Mouse (Mus musculus): ENCODE results near the gene Pde4d.
A peak's percentile ranks its signal among the peaks of the same experiment; 100 is the strongest.

Gene Pde4d

DNA sequence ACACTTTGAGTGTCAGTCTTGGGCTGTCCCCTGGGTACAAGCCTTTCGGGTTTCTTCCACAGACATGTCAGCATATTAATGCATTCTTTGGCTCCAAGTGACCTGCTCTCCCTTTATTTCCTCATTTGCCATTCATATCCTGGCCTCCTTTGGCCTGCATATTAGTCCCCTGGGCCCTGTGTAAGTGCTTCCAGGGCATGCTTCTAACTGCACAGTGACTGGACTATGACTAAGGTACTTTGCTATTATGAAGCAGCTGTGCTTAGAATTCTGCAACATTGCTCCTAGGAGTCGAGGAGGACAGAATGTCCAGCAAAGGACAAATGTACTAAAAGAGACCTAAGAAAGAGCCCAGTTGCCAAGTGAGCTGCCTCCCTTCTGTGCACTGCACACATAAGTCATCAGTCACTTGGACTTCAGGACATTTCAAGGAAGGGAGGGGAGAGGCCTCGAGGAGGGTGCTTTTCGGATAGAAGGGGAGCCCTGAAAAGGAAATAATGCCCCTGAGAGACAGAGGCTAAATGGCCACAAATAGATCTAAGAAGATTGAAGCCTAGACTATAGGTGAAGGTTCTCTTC, 616.9 kb downstream of the Pde4d start:
- no peak for DNase-seq

DNA sequence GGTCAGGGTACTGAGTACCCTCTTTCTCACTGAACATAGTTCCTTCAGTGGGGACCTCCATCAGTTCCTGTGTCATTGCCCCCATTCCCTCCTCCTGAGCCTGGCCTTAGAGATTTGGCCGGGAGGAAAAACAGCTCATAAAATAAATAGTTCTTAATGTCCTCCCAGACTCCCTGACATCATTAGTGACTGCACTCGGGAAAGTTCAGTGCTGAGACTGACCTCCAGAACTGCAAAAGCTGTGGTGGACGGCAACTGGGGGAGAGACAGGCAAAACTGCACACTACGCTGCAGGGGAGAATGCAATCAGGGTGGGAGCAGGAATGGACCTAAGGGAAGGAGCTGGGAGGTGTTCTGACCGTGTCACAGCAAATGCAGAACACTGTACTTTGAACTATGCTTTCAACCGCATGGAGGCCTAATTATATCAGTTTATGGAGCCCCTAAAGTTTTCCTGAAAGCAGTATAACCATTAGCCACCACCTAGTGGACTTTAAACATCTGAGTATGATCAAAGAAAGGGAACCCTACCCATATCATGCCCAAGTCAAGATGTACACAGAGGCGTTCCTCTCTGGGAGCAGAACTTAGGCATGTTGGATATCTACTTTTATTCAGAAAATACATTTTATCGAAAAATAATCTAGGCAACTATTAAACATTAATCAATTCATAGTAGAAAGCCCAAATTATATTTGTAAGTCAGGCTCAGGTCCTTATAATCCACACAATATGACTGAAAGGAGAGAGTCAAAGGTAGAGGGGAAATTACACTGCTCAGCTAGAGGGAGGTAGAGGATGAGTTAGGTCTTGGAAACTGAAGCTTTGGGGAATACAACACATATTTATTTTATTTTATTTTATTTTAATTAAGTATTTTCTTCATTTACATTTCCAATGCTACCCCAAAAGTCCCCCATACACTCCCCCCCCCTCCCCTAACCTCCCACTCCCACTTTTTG, 618.8 kb downstream of the Pde4d start:
- no peak for DNase-seq

DNA sequence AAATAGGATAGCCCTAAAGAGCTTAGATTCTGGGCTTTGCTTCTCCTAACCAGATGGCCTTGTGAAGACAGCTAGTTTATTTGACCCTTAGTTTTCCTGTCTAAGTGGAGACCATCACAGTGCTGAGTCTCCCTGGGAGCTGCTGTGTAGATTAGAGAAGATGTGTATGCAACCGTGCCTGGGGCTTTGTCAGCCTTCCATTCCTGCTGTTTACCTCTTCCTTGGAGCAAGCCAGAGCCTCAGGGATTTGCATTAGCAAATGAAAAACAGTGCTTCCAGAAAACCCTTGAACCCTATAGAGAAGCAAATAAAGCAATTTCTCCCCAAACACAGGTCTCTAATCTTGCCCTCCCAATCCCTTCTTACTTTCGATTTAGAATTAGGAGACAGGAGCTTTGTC, 623.6 kb downstream of the Pde4d start:
- no peak for DNase-seq

DNA sequence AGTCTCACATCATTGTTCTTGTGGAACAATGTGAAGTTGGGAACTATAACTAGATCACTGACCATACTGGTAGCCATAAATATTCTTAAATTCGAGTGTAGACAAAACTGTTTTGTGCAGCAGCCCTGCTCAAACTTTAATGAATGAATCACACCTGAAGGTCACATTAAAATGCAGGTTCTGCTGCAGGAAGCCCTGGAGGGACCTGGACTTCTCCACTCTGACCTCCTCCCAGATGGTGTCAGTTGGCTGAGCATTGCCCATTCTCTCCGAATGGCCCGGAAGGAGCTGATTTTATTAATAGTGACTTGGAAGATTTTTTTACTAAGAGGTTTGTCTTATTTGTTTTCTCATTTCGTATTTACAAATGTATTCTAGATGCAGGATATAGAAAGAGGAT, 624.3 kb downstream of the Pde4d start:
- DNase-seq, result no peak

DNA sequence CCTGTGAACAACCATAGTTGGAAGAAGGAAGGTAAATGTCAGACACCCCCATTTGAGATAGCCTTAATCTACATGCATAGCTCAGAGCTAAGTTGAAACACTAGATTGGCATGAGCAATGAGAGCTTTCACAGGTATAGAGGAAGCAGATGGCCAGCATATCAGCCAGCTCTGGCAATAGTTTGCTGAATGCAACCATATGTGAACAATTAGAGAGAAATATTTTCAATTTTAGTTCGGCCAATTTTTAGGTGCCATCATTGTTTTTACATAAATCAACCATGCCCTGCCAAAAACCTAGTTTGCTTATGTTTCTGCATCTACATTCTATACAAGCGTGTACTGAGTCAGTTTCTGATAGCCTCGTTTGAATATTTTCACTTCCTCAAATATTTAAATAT, 642.9 kb downstream of the Pde4d start:
- no peak for DNase-seq

DNA sequence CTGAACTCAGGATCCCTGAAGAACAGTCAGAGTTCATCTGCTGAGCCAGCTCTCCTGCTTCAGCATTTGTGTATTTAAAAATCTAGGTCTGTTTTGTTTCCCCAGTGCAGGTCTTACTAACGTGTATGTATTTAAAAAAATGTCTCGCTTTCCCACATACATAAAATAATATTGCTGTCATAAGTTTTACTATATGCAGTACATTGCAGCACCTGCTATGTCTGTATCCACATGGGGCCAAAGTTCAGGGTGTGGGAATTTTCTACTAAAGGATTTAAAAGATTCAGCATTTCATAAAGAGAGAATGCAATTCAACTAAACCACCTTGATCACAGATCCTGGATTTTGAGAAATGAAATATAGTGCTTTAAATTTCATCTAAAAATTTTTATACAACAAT, 646.9 kb downstream of the Pde4d start:
- DNase-seq, result no peak

DNA sequence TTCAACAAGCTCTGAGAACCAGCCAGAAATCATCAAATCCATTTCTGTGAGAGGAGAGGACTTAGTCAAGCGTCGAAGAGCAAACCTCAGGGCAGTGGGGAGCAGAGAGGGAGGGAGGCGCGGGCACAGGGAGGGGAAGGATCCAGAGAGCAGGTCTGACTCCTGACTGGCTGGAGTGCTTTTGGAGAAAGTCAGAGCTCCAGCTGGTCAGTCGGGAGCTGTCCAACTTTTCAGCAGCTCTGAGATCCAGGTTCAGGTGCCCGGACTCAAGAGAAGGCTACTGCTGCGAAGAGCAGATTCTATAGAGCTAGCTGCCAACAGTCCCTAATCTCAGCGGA, 666.2 kb downstream of the Pde4d start:
- DNase-seq, result peak; percentile 14

DNA sequence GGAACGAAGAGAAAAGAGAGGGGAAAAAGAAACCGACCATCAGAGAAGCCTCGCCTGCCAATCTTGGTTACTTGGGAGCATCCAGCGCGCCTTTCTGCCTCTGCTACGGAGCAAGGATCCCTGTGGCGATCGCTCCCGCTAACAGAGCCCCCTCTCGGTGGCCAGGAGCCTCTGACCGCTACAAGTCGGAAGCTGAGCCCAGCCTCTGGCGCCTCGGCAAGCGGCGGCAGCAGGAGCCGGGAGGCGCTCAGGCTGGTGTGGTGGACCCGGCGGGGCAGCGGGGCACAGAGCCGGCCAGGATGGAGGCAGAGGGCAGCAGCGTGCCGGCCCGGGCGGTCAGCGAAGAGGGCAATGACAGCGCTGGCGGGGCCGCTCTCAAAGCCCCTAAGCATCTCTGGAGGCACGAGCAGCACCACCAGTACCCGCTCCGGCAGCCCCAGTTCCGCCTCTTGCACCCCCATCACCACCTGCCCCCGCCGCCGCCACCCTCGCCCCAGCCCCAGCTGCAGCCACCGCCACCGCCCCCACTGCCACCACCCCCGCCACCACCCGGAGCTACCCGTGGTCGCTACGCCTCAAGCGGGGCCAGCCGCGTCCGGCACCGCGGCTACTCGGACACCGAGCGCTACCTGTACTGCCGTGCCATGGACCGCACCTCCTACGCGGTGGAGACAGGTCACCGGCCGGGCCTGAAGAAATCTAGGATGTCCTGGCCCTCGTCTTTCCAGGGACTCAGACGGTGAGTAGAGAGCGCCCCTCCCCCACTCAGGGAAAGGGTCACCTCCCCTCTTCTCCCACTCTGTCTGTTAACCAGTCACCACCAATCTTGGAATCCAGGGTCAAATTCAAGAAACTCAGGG, 666.8 kb downstream of the Pde4d start:
- DNase-seq, result peak; percentile 38

DNA sequence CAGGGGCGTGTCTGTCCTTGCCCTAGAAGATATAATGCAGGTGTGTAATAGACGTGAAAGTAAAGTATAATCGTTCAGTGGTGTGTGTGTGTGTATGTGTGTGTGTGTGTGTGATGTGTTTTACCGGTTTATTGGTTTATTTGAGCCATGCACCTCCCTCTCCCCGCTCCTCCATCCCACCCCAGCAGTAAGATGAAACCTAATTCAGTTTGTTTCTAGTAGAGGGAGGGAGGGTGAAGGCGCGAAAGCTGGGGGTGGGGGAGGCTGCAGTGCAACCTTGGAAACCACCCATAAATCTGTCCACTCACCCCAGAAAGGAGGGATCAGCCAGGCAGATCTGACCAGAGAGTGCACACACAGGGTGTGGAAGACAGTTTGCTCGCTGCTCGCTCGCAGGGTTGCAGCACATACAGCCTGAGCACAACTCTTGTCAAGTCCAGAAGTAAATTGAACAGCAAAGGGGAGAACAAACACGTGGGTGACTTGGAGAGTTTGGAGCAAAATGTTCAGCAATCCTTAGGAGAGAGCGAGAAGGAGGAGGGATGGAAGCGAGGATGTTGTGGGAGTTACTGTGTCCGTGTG, 667.6 kb downstream of the Pde4d start:
- peak; percentile 23 for DNase-seq

DNA sequence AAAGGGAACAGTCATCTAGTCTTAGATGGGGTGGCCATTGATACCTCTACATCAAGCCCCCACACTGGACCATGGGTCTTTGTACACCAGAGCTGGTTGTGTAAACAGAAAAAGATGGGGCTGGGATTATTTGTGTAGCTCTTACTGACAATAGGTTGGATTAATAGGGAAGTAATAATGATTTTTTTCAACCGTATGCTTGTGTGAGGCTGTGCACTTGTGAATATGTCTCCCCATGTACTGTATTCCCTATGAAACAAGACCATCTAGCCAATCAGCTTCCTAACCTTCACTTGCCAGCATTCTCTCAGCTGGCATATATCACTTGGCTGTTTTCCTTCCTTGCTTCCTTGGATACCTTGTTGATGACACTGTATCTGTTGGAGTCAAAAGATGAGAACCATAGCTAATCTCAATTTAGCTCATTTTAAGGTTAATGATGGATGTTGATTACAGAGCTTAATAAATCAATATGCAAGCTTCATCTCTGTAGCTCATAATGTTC, 668.6 kb downstream of the Pde4d start:
- no peak for DNase-seq

DNA sequence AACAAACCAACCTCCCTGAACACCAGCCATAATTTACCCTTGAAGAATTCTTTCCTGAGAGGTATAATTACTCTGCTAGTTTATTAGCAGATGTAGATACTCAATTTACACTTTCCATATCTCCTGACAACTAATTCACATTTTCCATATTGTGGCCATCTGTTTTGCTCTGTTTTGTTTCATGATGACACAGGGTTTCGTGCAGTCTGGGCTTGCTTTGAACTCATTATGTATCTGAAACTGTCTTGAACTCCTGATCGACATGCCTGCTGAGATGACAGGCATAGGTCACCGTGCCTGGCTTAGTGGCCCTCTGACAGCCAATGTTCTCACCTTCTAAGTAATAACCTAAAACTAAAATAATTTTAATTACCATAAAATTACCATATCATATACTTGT, 672.1 kb downstream of the Pde4d start:
- no peak for DNase-seq

DNA sequence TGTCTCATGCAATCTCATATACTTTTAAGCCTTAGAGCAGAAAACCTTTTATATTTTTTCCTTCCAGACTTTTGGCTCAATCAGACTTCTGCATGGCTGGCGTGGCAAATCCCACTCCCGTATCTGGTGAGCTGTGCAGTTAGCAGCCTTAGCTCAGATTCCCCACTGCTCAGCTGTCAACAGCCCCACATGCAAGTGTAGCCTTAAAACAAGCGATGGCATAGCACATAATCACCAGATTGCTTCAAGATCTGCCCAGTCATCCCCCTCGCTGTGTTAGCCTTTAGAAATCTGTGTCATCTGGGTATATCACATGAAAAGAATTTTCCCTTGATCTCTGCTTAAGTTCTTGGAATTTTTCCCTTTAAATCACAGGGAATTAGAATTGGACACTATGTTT, 686.7 kb downstream of the Pde4d start:
- DNase-seq, result peak; percentile 39

DNA sequence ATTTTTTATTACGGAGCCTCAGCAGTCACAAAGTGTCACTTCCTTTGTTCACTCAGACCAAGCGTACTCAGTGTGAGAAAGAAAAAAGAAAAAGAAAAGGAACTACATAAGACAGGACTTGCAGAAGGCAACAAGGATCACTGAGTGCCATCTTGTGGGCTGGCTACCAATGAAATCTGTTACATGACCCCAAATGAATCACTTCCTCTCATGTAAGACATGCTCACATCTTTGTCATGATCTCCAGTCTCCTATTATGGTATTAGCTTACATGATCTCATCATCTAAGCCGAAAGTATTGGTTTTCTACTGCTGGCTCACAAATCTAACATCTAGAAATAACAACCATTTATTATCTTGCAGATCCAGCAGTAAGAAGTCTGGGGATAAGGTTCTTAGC, 709.0 kb downstream of the Pde4d start:
- no peak for DNase-seq

DNA sequence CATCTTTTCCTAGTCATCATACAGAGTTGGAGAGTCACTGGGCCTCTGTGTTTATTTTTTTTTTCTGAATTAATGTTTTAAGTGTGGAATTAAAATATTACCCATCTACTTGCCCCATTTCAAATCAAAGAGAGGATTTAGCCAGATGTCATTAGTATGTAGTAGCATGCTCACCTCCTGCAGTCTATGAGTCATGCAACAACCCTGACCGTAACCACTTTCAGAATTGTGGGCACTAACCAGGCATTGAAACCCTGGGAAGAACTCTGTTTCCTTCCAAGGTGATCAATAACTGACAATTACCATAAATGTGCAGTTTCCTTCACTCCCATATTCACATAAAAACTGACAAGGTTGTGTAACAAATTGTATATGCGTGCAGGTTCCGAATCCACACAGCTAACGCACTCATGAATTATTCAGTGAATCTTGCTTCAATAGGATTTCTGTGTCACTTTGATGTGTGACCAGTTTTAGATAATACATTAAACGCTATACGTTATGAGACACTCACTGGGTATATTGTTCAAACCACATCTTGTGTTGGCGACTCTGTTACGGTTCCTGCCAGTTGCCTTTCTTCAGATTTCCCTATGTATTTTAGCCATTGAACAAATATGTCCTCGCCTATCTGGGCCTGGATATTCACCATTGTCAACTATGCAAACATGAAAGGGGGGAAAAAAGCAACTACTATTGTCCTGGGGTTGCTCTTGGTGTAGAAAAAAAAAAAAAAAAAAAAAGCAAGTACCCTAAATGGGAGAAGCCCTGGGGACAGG, 719.0 kb downstream of the Pde4d start:
- DNase-seq, result no peak

DNA sequence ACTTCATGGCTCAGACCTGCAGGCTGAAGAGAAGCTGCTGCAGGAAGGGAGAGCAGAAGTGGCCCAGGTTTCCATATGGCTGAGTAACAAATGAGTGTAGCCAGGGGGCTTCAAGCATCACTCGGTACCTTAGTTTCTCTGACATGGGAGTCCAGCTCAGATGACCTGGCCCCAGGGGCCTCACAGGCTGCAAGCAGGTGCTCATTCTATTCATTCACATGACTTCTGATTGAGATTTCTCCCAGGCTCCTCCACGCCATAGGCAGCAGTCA, 719.5 kb downstream of the Pde4d start:
- no peak for DNase-seq

DNA sequence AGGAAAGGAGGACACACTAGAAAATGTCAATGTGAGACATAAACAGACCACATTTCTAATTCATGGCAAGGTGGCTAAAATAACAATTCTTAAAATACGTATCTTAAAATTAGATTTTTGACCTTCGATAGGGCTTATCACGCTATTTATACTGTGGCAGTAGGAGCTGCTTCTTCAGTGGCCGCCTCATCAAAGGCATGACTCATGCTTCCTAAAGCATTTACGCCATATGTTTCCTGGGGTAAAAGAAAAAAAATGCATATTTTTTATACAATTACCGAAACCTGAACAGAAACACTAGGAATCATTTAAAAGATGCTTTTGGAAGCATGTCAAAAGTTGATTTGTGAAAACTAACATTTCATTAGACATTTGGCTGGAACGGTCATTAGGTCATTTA, 721.9 kb downstream of the Pde4d start:
- DNase-seq, result no peak

DNA sequence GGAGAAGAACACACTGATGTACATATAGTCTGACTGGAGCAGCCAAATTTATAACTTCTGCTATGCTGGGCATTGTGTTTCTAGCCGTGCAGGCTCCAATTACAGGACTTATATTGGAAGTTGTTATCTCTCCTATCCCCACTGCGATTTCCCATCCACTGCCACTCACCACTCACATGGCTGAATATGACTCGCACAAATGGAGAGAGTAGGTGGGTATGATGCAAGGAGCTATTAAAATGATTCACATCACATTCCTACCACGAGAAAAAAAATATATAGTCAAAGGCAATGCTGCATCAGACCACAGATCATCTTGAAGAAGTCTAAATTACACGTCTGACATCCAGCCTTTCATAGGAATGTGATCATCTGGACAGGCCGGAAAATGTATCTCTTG, 725.5 kb downstream of the Pde4d start:
- DNase-seq, result no peak

DNA sequence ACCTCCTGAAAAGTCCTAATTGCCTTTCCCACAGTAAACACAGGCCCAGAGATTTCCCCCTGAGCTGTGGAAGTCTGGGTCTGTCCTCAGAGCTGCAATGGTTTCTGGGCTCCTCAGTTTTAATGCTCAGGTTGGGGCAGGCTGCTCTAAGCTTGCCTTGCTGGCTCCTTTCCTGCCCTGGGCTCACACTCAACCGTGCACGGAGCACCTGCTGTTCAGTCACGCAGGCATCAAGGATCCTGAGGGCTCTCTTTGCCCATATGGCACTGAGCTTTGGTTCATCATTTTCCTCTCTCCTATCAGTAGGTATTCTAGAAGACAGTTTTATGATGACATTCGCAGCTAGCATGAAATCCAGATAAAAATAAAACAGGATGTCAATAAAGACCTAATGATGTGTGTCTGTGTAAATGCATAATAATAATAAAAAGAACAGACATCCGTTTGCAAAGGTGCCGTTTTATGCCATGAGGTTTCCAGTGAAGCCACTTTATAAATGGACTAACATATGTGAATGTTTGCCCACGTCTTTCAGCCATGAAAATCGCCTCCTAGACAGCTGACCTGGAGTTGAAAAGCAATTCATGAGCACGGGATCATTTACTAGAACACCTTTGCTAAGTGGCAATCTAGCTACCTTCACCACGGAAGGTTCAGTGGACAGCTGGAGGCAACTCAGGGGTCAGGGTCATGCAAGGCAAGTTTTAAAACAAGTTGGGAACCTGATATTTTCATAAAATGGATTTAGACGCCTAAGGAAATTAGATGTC, 726.3 kb downstream of the Pde4d start:
- DNase-seq, result no peak

DNA sequence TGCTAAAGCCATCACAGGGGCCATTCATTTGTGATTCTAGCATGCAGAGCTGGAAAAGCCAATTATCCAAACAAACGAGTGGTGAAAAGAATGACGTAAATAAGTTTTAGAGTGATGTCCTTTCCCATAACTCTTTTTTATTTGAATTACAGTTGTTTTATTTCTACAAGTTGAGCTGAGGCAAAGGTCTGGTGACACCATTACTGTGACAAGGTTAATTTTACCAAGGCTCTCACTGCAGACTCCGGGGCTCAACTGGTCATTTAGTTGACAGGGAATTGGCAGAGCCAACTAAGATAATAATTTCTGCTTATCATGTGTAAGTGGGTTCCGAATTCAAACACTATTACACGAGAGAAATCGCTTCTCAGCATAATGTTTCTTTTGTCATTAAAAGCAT, 731.6 kb downstream of the Pde4d start:
- no peak for DNase-seq

DNA sequence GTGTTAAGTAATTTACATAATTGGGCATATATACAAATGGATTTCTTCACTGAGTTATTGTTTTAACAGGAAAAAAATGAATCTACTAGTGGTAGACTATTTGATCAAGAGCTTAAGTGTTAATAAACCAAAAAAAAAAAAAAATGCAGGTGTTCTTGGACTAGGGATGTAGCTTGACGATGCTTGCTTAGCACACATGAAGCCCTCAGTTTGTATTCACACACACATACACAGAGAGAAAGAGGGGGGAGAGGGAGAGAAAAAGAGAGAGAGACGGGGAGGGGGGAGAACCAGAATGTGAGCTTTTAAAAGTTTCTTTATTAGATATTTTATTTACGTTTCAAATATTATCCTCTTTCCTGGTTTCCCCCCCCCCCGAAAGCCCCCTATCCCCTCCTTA, 740.9 kb downstream of the Pde4d start:
- no peak for DNase-seq

DNA sequence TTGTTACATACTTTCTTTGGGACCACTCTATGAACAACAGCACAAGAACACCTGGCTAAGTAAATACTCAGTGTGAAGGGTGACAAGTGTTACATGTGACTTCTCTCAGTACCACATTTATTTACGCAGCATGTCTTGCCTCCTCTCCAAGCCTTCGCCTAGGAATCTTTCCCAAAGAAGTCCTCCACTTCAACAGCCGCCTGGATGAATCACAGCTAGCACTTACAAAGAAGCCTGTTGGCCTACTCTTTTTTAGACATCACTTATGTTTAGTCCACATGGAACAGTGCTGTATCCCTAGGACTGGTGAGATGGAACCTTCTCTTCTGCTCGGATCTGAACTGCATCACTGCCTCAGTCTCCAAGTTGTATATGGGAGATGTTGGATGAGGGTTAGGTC, 741.4 kb downstream of the Pde4d start:
- no peak for DNase-seq

DNA sequence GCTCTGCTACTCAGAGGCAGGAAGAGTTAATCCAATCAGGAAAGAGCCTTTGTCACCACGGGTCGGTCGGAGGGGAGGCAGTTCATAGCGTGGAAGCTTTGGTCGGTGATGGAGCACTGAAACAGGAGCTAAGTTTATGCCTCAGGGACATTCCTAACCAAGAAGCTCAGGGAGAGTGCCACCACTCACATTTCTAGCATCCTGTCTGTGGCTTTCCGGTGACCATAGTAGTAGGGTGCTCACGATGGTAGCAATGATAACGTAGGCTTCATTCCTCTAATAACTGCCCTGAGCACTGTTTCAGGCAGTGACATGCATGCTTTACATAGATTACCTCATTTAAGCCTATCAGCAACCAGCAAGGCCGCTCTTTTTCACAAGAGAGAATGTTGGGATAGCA, 755.8 kb downstream of the Pde4d start:
- DNase-seq, result no peak
